Mouse (Mus musculus) ovary, adult 2 months (tissue): Measurements from ENCODE around the gene Gm4498. TPM values are rescaled to one million over a fixed set of nuclear protein-coding genes. Genes with fewer than 3 reads are reported as not detected.

Experiments
- polyA plus RNA-seq: library from polyadenylated mRNA; depleted of rRNA; stranded (reverse); fragments of >200 nt; gene quantifications from 2 replicates; pipeline ENCODE4 v1.2.3, GENCODE M21; 2012; rRNA removed

Gm4498 gene
- polyA plus RNA-seq, result not detected in 2 replicates

DNA sequence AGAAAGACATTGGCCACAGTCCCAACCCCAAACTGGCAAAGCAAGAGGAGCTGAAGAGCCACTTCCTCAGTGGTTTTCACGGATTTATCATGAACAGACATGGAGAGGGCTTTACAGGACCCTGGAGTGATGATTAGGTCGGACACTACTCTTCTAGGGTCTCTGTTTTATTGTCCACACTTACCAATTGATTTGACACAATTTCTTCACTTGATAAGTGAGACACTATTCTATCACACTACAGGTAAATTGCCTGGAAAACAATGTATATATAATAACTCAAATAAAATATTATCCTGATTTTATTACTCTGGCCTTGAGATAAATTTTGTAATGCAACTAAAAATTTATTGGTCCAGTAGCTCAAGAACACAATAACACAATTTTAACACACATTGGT lies at the start of gene Gm4498:
Gene Gm4498 (minus strand): TSS at position 101 of the 400 bp plus-strand sequence.

GRCm38 (mm10) chr7:20262734-20263133 lies 29.1 kb upstream of the Gm4498 start, which contains the start of gene Gm5890:
Gm5890 (minus strand) TSS chr7:20262834.

DNA sequence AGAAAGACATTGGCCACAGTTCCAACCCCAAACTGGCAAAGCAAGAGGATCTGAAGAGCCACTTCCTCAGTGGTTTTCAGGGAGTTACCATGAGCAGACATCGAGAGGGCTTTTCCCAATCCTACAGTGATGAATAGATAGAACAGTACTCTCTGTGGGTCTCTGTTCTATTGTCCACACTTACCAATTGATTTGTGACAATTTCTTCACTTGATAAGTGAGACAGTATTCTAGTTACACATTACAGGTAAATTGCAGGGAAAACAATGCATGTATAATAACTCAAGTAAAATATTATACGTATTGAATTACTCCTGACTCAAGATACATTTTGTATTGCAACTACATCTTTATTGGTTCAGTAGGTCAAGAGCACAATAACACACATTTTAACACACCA lies 28.1 kb downstream of the Gm4498 start, which contains the start of gene Gm6164:
Gene Gm6164 (minus strand): TSS at position 101 of the 400 bp plus-strand sequence.

DNA sequence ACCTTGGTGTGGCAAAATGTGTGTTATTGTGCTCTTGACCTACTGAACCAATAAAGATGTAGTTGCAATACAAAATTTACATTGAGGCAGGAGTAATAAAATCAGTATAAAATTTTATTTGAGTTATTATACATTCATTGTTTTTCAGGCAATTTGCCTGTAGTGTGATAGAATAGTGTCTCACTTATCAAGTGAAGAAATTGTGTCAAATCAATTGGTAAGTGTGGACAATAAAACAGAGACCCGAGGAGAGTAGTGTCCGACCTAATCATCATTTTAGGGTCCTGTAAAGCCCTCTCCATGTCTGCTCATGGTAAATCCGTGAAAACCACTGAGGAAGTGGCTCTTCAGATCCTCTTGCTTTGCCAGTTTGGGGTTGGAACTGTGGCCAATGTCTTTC lies 40.2 kb downstream of the Gm4498 start, which contains the start of gene Vmn1r95:
Gene Vmn1r95 (plus strand): TSS at position 301 of the 400 bp plus-strand sequence.

Other genes starting within 250 kb of the Gm4498 start
- gene Nlrp9b, start 242.4 kb downstream of the Gm4498 start, polyA plus RNA-seq, result 0.87 and 1.3 TPM in 2 replicates
- not detected in 2 replicates for gene Vmn1r91, start 134.1 kb downstream of the Gm4498 start, polyA plus RNA-seq
- gene Gm16442, start 111.2 kb downstream of the Gm4498 start, polyA plus RNA-seq, result not detected in 2 replicates
- not detected in 2 replicates for gene Vmn1r93, start 94.7 kb downstream of the Gm4498 start, polyA plus RNA-seq
- gene Vmn1r94, start 65.5 kb downstream of the Gm4498 start, polyA plus RNA-seq, result not detected in 2 replicates
- gene Vmn1r95, start 40.1 kb downstream of the Gm4498 start, polyA plus RNA-seq, result not detected in 2 replicates
- not detected in 2 replicates for gene Gm6164, start 28.2 kb downstream of the Gm4498 start, polyA plus RNA-seq
- not detected in 2 replicates for gene Gm5890, start 29.0 kb upstream of the Gm4498 start, polyA plus RNA-seq
- not detected in 2 replicates for gene Gm4133, start 100.2 kb upstream of the Gm4498 start, polyA plus RNA-seq
- gene Gm5728, start 141.6 kb upstream of the Gm4498 start, polyA plus RNA-seq, result not detected in 2 replicates
- not detected in 2 replicates for gene Vmn1r100, start 184.1 kb upstream of the Gm4498 start, polyA plus RNA-seq
- gene Vmn1r101, start 208.8 kb upstream of the Gm4498 start, polyA plus RNA-seq, result not detected in 2 replicates
- gene Gm10670, start 241.1 kb upstream of the Gm4498 start, polyA plus RNA-seq, result not detected in 2 replicates